Mouse (Mus musculus) liver, embryonic 13.5 days (tissue): ENCODE data around the gene Med25. TPM values are rescaled to one million over a fixed set of nuclear protein-coding genes. Genes with fewer than 3 reads are reported as not detected.
A peak's percentile ranks its signal among the peaks of the same experiment; 100 is the strongest.

Experiments used
- ATAC-seq: fragments of 200-750 bp; cut with Nextera tagmentation; 2 replicates; pipeline ENCODE4 v1.8.0; 2017; ENCODE audit warnings: low read depth, mild to moderate bottlenecking, moderate number of reproducible peaks, moderate library complexity
- DNase-seq: peaks from one replicate; pipeline ENCODE4 v3.0.0; 2022
- H3K27ac ChIP-seq: fragments of 300-500 bp; sonication (generic); 2 replicates; pipeline ENCODE4 v1.5.1; 2015; ENCODE audit warnings: moderate library complexity, mild to moderate bottlenecking, inconsistent platforms
- H3K27me3 ChIP-seq: fragments of 300-500 bp; sonication (generic); 2 replicates; pipeline ENCODE4 v1.6.1; 2015; ENCODE audit warnings: mild to moderate bottlenecking, inconsistent platforms
- H3K36me3 ChIP-seq: fragments of 300-500 bp; sonication (generic); 2 replicates; pipeline ENCODE4 v1.6.1; 2015; ENCODE audit warnings: mild to moderate bottlenecking, inconsistent platforms
- H3K4me1 ChIP-seq: fragments of 300-500 bp; sonication (generic); replicated peaks from 2 replicates; pipeline ENCODE4 v1.6.1; 2015; ENCODE audit warnings: inconsistent platforms
- H3K4me2 ChIP-seq: fragments of 300-500 bp; sonication (generic); 2 replicates; pipeline ENCODE4 v1.6.1; 2015; ENCODE audit warnings: inconsistent platforms, mild to moderate bottlenecking, moderate library complexity
- H3K4me3 ChIP-seq: fragments of 300-500 bp; sonication (generic); replicated peaks from 2 replicates; pipeline ENCODE4 v1.5.1; 2015; ENCODE audit warnings: mild to moderate bottlenecking, inconsistent platforms
- H3K9ac ChIP-seq: fragments of 300-500 bp; sonication (generic); 2 replicates; pipeline ENCODE4 v1.6.1; 2015; ENCODE audit warnings: mild to moderate bottlenecking, inconsistent platforms
- H3K9me3 ChIP-seq: fragments of 300-500 bp; sonication (generic); replicated peaks from 2 replicates; pipeline ENCODE4 v1.6.1; 2016; ENCODE audit warnings: inconsistent platforms
- WGBS: fragments of 180-500 bp; shearing (Covaris S2); methylation state at CpG from one replicate; pipeline ENCODE4 v1.1.7; 2015; ENCODE audit not compliant: insufficient replicate concordance; 5-methylcytosine and 5-hydroxymethylcytosine counted together
- polyA plus RNA-seq: library from polyadenylated mRNA; unstranded; fragments of >200 nt; fragmentation: Nextera tagmentation; extraction: Ambion mirVana; gene quantifications from 2 replicates; pipeline ENCODE4 v1.2.1, GENCODE M21; 2015

The Med25 gene
- polyA plus RNA-seq, 1 experiment from 2014 or later, result 47.2 TPM

GRCm38 (mm10) chr7:44853065-44853464 is 39.4 kb downstream of the Med25 start:
- 86% methylated on average over 2 of the region's 2 CpGs for WGBS
- peak overlapping the region; percentile 91 for H3K9ac ChIP-seq
- H3K27ac ChIP-seq, result peak overlapping the region; percentile 99
- H3K36me3 ChIP-seq, result peaks cover 25% of the 10 kb centered on the region
- peaks cover 73% of the 10 kb centered on the region for H3K4me1 ChIP-seq
- H3K4me3 ChIP-seq, result peak overlapping the region; percentile 77
- no peak for ATAC-seq
- H3K27me3 ChIP-seq, result no peaks in the 10 kb centered on the region
- H3K4me2 ChIP-seq, result peak overlapping the region; percentile 96
- no peaks in the 10 kb centered on the region for H3K9me3 ChIP-seq
- DNase-seq, result no peak

GRCm38 (mm10) chr7:44852259-44853027 is 40.1 kb downstream of the Med25 start:
- Histone ChIP-seq H3K9ac (0 out of 2 replicates have a peak overlapping the region, but pooled peaks have one; percentile 91), H3K4me2 (peak overlapping the region; percentile 96; the same call in 1 of the 2 replicates), H3K27ac (peak overlapping the region; percentile 99), H3K9me3 (no peaks in the 10 kb centered on the region), H3K4me1 (peaks cover 73% of the 10 kb centered on the region), H3K36me3 (peaks cover 25% of the 10 kb centered on the region), H3K4me3 (peak overlapping the region; percentile 77; the same call in 1 of the 2 replicates), H3K27me3 (no peaks in the 10 kb centered on the region)
- 85% methylated on average over 36 of the region's 36 CpGs for WGBS
- ATAC-seq, result no peak
- DNase-seq, result no peak

GRCm38 (mm10) chr7:44851625-44852234 is 40.8 kb downstream of the Med25 start:
- Histone ChIP-seq H3K36me3 (peaks cover 27% of the 10 kb centered on the region), H3K9ac (peak overlapping the region; percentile 90), H3K9me3 (no peaks in the 10 kb centered on the region), H3K4me3 (peak overlapping the region; percentile 89; the same call in 1 of the 2 replicates), H3K4me1 (peaks cover 73% of the 10 kb centered on the region), H3K4me2 (peak overlapping the region; percentile 97), H3K27ac (peak overlapping the region; percentile 99; the same call in 1 of the 2 replicates), H3K27me3 (no peaks in the 10 kb centered on the region)
- ATAC-seq (no peak), DNase-seq (no peak)
- whole genome bisulfite sequencing, result 84% methylated on average over 12 of the region's 12 CpGs

- Histone ChIP-seq H3K27me3 (no peaks in the 10 kb centered on the region), H3K9ac (peak overlapping the region; percentile 90), H3K36me3 (peaks cover 35% of the 10 kb centered on the region), H3K4me1 (peaks cover 66% of the 10 kb centered on the region), H3K9me3 (no peaks in the 10 kb centered on the region), H3K4me3 (peak overlapping the region; percentile 89), H3K4me2 (peak overlapping the region; percentile 97), H3K27ac (peak overlapping the region; percentile 92)
- DNase-seq (no peak), ATAC-seq (no peak)
- WGBS, result 65% methylated on average over 8 of the region's 8 CpGs
Measured at GRCm38 (mm10) chr7:44850789-44851624, 41.5 kb downstream of the Med25 start.

- H3K4me3 ChIP-seq, result peak overlapping the region; percentile 89
- H3K4me1 ChIP-seq, result peaks cover 57% of the 10 kb centered on the region
- H3K36me3 ChIP-seq, result peaks cover 43% of the 10 kb centered on the region
- no peaks in the 10 kb centered on the region for H3K27me3 ChIP-seq
- peak overlapping the region; percentile 90 for H3K9ac ChIP-seq
- ATAC-seq (peak; percentile 47), DNase-seq (peak; percentile 72)
- WGBS, result under 1% methylated on average over 33 of the region's 33 CpGs
- H3K9me3 ChIP-seq, result no peaks in the 10 kb centered on the region
- peak overlapping the region; percentile 92 for H3K27ac ChIP-seq
- peak overlapping the region; percentile 97 for H3K4me2 ChIP-seq
Measured at GRCm38 (mm10) chr7:44850146-44850545, 42.4 kb downstream of the Med25 start.

- peak overlapping the region; percentile 90 for H3K9ac ChIP-seq
- ATAC-seq (peak; percentile 53), DNase-seq (peak; percentile 87)
- H3K36me3 ChIP-seq, result peaks cover 49% of the 10 kb centered on the region
- peak overlapping the region; percentile 97 for H3K4me2 ChIP-seq
- no peaks in the 10 kb centered on the region for H3K9me3 ChIP-seq
- no peaks in the 10 kb centered on the region for H3K27me3 ChIP-seq
- H3K4me1 ChIP-seq, result peaks cover 51% of the 10 kb centered on the region
- peak overlapping the region; percentile 92 for H3K27ac ChIP-seq
- H3K4me3 ChIP-seq, result peak overlapping the region; percentile 89
- under 1% methylated on average over 41 of the region's 41 CpGs for WGBS
Measured at GRCm38 (mm10) chr7:44849416-44850111, 42.9 kb downstream of the Med25 start.

- ATAC-seq (peak; percentile 81), DNase-seq (peak; percentile 95)
- Histone ChIP-seq H3K4me1 (peaks cover 47% of the 10 kb centered on the region), H3K4me2 (peak within 1 kb of the TSS; percentile 97), H3K9me3 (no peaks in the 10 kb centered on the region), H3K27me3 (no peaks in the 10 kb centered on the region), H3K9ac (peak within 1 kb of the TSS; percentile 90), H3K27ac (peak within 1 kb of the TSS; percentile 92), H3K4me3 (peak within 1 kb of the TSS; percentile 89), H3K36me3 (peaks cover 57% of the 10 kb centered on the region)
- under 1% methylated on average over 54 of the region's 54 CpGs for WGBS
Measured at GRCm38 (mm10) chr7:44848561-44849415, 43.7 kb downstream of the Med25 start, which contains the start of the genes Akt1s1 and Tbc1d17. TSS of gene Akt1s1 (plus strand) at chr7:44848991. TSS of gene Tbc1d17 (minus strand) at chr7:44849079.

- ATAC-seq (no peak), DNase-seq (no peak)
- Histone ChIP-seq H3K9me3 (no peaks in the 10 kb centered on the region), H3K36me3 (peaks cover 59% of the 10 kb centered on the region), H3K9ac (peak overlapping the region; percentile 90), H3K27ac (peak overlapping the region; percentile 92), H3K4me2 (peak overlapping the region; percentile 97), H3K27me3 (no peaks in the 10 kb centered on the region), H3K4me3 (peak overlapping the region; percentile 89), H3K4me1 (peaks cover 46% of the 10 kb centered on the region)
- WGBS, result 68% methylated on average over 5 of the region's 5 CpGs
Measured at GRCm38 (mm10) chr7:44847772-44848171, 44.7 kb downstream of the Med25 start.

GRCm38 (mm10) chr7:44846804-44847203 is 45.7 kb downstream of the Med25 start:
- Histone ChIP-seq H3K36me3 (peaks cover 59% of the 10 kb centered on the region), H3K9ac (no peak overlapping the region), H3K9me3 (no peaks in the 10 kb centered on the region)

GRCm38 (mm10) chr7:44845006-44845405 is 47.5 kb downstream of the Med25 start:
- H3K4me2 ChIP-seq, result no peak overlapping the region
- no peak overlapping the region for H3K4me3 ChIP-seq
- DNase-seq (no peak), ATAC-seq (no peak)
- no peak overlapping the region for H3K27ac ChIP-seq
- H3K4me1 ChIP-seq, result peaks cover 29% of the 10 kb centered on the region
- no peaks in the 10 kb centered on the region for H3K9me3 ChIP-seq
- peaks cover 9% of the 10 kb centered on the region for H3K27me3 ChIP-seq
- 81% methylated on average over 10 of the region's 10 CpGs for WGBS
- H3K36me3 ChIP-seq, result peaks cover 65% of the 10 kb centered on the region
- no peak overlapping the region for H3K9ac ChIP-seq

More at GRCm38 (mm10) chr7:44846804-44847203, 45.7 kb downstream of the Med25 start:
- Histone ChIP-seq H3K4me1 (peaks cover 39% of the 10 kb centered on the region), H3K27ac (no peak overlapping the region), H3K4me3 (no peak overlapping the region), H3K4me2 (no peak overlapping the region), H3K27me3 (no peaks in the 10 kb centered on the region)
- 85% methylated on average over 7 of the region's 7 CpGs for WGBS
- ATAC-seq (no peak), DNase-seq (no peak)
